Mouse (Mus musculus): ENCODE results near the gene Tmem159.

Gene Tmem159

DNA sequence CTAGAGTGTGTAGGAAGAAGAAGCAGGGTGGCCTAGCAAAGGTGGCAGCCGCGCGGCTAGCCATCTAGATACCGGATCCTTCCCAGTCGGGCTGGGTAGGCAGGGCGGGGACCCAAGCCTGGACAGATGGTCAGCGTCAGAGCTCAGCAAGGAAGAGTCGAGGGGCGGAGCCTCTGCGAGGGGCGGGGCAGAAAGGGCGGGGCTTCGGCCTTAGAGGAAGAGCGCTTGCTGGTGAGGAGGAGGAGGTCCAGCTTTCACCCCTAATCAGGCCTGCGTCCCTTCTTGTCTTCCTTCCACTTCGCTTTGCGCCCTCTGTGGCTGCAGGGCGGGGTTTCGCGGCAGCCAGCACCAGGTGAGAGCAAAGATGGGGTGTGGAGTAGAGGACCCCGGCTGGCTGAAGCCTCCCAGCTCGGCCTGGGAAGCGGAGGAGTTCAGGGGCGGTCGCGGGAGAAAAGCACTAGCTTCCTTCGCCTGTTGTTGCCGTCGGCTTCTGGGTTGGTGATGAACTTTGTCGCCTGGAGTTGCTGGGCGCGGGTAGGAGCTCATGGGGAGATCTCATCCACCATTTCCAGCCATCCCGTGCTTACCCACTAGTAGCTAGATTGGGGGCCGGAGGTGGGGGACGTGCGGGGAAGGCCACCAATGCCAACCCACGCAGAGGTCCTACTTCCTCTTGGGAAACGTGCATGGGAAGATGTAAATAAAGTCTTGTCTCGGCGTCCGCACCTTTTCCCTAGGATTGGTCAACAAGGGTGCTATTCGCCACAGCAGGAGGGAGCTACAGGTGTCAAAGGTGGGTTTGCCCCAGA is at the start of gene Tmem159:
TSS of gene Tmem159 (plus strand) at position 190 of the 809 bp plus-strand sequence.
- DNase-seq, result peak; percentile 94

DNA sequence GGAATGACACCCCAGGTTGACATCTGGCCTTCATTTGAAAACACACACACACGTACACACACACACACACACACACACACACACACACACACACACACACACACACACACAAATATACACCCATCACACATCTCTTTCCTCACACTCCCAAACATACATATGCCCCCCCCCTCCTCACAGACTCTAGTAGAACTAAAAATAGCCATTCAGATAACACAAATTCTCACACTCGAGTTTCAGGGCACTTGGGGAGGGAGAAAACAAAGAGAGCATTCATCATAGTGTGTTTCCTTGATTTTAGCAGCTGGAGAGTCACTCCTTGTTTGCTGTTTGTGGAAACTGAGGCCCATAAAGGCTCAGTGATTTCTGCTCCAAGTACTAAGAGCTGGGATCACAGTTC is 48.1 kb upstream of the Tmem159 start:
- DNase-seq, result no peak

GRCm38 (mm10) chr7:120055479-120055878 is 46.7 kb upstream of the Tmem159 start:
- no peak for DNase-seq

DNA sequence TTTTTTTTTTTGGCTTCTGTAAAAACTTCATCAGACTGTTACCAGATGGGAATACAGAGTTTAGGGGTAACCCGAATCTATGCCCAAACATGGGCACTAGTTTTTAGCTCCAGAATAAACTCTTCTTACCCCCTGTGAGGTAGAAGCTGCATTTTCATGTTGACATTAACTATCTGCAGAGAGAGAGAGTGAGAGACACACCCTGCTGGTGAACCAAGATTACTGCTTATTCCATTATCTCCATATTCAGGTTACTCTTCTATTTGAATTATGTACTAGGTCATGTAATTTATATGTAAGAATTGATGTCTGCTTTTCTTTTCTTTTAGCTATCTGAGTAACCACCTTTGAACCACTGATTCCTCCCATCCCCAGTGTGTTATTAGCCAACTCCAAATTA is 38.1 kb upstream of the Tmem159 start:
- no peak for DNase-seq

GRCm38 (mm10) chr7:120068114-120068513 is 34.0 kb upstream of the Tmem159 start:
- DNase-seq, result no peak

DNA sequence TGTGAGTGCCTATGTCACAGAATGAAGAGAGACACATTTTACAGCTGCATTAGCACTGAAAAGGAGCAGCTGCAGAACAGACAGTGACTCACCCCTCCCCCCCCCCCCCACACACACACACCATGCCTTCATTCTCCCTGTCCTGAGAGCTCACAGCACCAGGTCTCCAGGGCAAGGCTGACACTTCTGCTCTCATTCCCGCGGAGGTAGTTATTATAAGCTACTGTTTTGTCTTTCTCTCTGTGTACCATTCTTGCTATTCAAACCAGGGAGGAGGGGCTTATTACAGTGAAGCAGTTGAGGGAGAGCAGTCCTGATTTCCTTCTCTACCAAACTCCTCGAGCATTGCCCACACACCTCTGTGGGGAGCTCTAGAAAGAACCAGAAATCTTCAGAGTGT is 33.0 kb upstream of the Tmem159 start:
- peak; percentile 60 for DNase-seq

DNA sequence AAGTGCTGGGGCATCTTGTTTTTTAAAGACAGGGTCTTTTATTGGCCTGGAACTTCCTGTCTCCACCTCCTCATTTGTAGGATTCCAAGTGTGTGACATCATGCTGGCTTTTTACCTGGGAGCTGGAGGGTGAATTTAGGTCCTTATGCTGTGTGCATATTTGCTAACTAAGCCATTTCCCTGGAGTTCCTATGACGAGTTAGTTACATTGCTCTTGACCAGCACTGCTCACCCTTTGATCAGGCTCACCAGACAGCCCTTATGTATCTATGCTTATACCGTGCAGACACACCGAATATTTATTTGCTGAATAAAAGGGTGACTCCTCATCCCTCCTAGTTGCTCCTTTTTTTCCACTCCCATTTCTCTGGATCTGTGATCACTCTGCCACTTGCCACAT is 22.0 kb upstream of the Tmem159 start:
- no peak for DNase-seq

DNA sequence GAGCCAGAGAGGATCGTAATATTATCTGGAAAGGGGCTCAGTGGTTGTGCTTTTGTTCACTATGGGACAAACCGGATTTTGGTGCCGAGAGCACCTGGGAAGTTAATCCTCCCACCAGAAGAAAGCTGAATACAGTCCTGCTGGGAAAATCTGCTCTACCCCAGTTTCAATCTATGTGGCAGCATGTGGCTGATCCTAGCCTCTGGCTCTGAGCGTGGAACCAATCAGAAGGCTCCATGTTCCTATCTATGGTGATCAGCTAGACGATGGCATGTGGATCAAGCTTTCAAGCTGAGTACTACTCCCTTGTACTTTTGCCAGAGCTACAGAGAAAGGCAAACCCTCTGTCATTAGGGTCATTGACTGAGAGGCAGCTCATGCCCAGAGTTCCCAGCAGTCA is 9.1 kb upstream of the Tmem159 start:
- peak; percentile 31 for DNase-seq

DNA sequence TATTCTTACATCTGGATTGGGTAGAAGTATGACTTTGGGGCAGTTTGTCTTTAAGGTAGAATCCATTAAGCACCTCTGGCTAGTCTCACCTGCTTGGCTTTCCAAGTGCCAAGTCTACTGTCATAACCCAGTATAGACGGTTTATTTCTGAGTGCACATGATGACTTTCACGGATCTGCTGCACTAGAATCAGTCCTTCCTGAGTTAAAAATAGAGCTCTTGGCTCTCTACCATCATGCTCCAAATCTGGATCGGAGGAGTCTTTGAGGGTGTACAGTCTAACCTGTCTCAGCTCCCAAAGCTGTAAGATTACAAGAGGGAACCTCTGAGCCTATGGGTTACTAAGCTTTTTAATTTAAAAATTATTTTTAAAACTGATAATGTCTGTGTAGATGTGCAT is 7.9 kb upstream of the Tmem159 start:
- no peak for DNase-seq

DNA sequence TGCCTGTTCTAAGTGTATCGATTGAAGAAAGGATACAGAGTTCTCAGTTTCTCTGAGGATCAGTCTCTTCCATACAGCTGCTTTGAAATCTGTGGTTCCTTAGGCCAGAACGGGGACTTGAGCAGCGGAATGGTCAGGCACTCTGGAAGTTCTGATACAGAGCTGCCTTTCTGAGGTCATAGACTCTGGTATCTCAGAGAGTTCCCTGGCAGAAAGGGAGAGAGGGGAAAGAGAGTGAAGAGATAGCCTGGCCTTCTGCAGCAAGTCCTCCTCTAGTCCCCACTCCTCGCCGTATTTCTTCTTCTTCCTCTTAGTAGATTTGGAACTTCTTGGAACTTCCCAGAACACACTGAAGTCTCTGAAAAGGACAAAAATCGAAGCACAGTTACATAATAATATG is 7.0 kb upstream of the Tmem159 start, which contains the start of gene Dnah3:
TSS of gene Dnah3 (minus strand) at position 101 of the 400 bp plus-strand sequence.
- no peak for DNase-seq

DNA sequence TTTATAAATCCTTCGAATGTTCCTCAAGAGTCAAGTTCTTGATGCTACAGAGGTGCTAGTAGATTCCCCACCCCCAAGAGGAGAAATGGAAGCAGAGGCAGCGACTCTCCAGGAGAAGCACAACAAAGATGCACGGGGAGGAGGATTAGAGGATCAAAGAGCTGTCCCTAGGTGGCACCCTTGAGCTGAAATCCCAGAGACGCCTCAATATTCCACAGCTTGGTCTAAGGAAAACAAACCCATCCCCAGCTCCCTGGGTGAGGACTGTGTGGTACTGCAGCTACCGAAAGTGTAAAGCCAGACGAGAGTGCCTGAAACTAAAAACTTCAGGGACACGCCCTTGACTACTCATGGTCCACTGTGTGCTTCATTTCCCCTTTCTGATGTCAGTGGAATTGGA is 4.3 kb upstream of the Tmem159 start:
- DNase-seq, result peak; percentile 87

DNA sequence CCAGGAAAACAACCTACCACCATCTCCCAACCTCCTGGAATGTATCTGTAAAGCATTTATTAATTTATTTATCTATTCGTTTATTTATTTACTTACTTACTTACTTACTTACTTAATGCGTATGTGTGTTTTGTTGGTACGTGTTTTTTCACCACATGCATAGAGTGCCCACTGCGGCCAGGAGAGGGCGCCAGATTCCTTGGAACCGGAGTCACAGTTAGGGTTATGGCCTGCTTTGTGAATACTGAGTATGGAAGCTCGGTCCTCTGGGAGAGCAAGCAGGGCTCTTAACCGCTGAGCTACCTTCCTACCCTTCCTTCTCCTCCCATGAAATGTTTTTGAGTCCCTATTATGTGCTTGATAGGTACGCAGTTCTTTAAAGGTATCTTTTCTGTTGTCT is 3.8 kb upstream of the Tmem159 start:
- DNase-seq, result peak; percentile 82

GRCm38 (mm10) chr7:120103019-120103567 is 940 bp downstream of the Tmem159 start:
- peak; percentile 38 for DNase-seq

GRCm38 (mm10) chr7:120104975-120105374 is 2.8 kb downstream of the Tmem159 start:
- DNase-seq, result no peak

GRCm38 (mm10) chr7:120106356-120106755 is 4.2 kb downstream of the Tmem159 start:
- no peak for DNase-seq

- no peak for DNase-seq
Measured at GRCm38 (mm10) chr7:120109676-120110075, 7.5 kb downstream of the Tmem159 start.

- no peak for DNase-seq
Measured at GRCm38 (mm10) chr7:120116976-120117375, 14.8 kb downstream of the Tmem159 start.

DNA sequence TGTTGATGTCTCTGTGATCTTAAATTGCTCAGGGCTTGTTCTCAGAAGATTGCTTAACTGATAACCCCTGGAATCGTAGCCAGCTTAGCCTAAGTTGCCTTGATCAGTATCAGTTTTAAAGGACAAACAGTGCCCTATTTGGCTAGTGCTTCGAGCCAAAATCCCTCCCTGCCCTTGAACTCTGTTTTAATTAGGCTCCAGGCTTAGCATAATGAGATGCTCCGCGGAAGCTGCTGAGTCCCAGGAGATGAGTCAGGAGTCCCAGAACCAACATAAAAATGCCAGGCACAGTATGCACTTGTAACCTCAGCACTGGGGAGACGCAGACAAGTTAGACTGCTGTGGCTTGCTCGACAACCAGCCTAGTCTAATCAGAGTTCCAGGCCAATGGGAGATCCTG is 15.4 kb downstream of the Tmem159 start:
- DNase-seq, result no peak

DNA sequence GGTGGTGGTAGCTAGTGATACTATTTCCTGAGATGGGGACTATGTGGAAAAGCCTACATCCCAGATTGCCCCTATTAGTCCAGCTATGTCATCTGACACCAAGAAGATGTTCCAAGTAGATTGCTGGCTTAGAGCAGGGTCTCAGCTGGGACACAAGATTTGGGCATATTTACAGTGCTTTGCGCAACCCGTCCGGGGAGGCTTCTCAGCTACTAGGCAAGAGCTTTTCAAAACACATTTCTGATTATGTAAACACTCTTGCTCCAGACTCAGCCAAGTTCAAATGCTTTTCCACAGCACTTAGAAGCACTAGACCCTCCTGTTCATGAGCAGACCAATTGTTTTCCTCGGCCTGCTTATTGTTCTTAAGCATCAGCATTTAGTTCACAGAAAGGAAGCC is 21.6 kb downstream of the Tmem159 start:
- no peak for DNase-seq

GRCm38 (mm10) chr7:120124844-120125243 is 22.7 kb downstream of the Tmem159 start:
- peak; percentile 93 for DNase-seq

DNA sequence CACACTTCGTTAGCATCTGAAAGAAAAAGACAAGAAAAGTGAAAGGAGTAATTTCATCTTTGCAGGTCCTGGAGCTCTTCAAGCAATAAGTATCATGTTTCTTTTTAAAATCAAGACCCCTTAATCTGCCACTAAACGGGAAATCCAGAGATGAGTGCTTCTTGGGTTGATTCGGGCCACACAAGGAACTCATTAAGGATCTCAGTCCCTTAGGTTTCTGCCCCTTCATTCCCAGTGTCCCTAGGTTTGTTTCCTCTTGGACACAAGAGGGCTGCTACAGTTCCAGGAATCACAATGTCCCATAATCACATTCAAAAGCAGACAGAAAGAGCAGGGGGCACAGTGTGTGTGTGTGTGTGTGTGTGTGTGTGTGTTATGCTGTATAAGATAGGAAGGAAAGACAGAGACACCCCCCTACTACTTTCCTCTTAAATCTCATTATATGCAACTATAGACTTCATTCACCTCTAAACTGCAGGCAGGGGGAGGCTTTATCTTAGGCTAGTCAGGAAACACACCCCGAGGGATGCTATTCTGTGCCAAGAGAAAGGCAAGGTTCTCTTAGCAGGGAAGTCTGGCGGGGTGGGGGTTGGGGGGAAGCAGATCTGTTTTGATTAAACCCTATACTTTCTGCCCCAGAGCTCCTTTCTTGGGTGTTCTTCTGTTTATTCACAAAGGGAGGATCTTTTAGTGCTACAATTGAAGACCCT is 25.0 kb downstream of the Tmem159 start:
- no peak for DNase-seq

GRCm38 (mm10) chr7:120127686-120128059 is 25.5 kb downstream of the Tmem159 start:
- DNase-seq, result peak; percentile 6

GRCm38 (mm10) chr7:120128951-120129350 is 26.8 kb downstream of the Tmem159 start:
- no peak for DNase-seq

GRCm38 (mm10) chr7:120142743-120143142 is 40.6 kb downstream of the Tmem159 start:
- no peak for DNase-seq

Data from retina, postnatal 1 day (tissue).